Mouse (Mus musculus) right cerebral cortex, postnatal 10 days (tissue): Measurements from ENCODE around the gene Tmem88.

Experiments
- DNase-seq, 2 experiments: peaks; one replicate each; pipeline ENCODE4 v3.0.0; 2021; ENCODE audit warnings: low spot score in 2 of 2

Gene Tmem88

GRCm38 (mm10) chr11:69398059-69398458 lies at the start of gene Tmem88:
Tmem88 (minus strand) TSS chr11:69398234.
- peak; percentile 35 to 54 for DNase-seq

GRCm38 (mm10) chr11:69447299-69447698 lies 49.3 kb upstream of the Tmem88 start:
- no peak for DNase-seq

GRCm38 (mm10) chr11:69443328-69443727 lies 45.3 kb upstream of the Tmem88 start:
- DNase-seq: no peak

- no peak for DNase-seq
These were observed 39.3 kb upstream of the Tmem88 start for GRCm38 (mm10) chr11:69437291-69437690.

GRCm38 (mm10) chr11:69433189-69433588 lies 35.2 kb upstream of the Tmem88 start:
- no peak for DNase-seq

GRCm38 (mm10) chr11:69432640-69432982 lies 34.6 kb upstream of the Tmem88 start:
- peak in 1 of 2 experiments; percentile 32 for DNase-seq

- DNase-seq: peak; percentile 84 to 88
These were observed 34.0 kb upstream of the Tmem88 start for GRCm38 (mm10) chr11:69431829-69432639.

GRCm38 (mm10) chr11:69430631-69431030 lies 32.6 kb upstream of the Tmem88 start:
- no peak for DNase-seq

- DNase-seq: peak; percentile 46 to 61
These were observed 31.3 kb upstream of the Tmem88 start for GRCm38 (mm10) chr11:69429313-69429712.

GRCm38 (mm10) chr11:69428751-69429150 lies 30.7 kb upstream of the Tmem88 start:
- DNase-seq: no peak

GRCm38 (mm10) chr11:69426246-69426645 lies 28.2 kb upstream of the Tmem88 start:
- no peak for DNase-seq

GRCm38 (mm10) chr11:69423885-69424284 lies 25.9 kb upstream of the Tmem88 start:
- no peak for DNase-seq

GRCm38 (mm10) chr11:69422842-69423241 lies 24.8 kb upstream of the Tmem88 start:
- DNase-seq: no peak

- DNase-seq: peak; percentile 28 to 29
These were observed 23.3 kb upstream of the Tmem88 start for GRCm38 (mm10) chr11:69421131-69421977.

GRCm38 (mm10) chr11:69420554-69421000 lies 22.5 kb upstream of the Tmem88 start:
- no peak for DNase-seq

- peak; percentile 50 to 60 for DNase-seq
These were observed 21.9 kb upstream of the Tmem88 start for GRCm38 (mm10) chr11:69419813-69420553.

- DNase-seq: peak; percentile 69 to 72
These were observed 21.4 kb upstream of the Tmem88 start for GRCm38 (mm10) chr11:69419443-69419812.

- peak; percentile 97 to 99 for DNase-seq
These were observed 20.7 kb upstream of the Tmem88 start for GRCm38 (mm10) chr11:69418481-69419442.

- DNase-seq: peak; percentile 96 to 97
These were observed 19.7 kb upstream of the Tmem88 start for GRCm38 (mm10) chr11:69417449-69418384.
